Mouse (Mus musculus): ENCODE measurements around the gene Ppp2r3a. TPM values are rescaled to one million over a fixed set of nuclear protein-coding genes. Genes with fewer than 3 reads are reported as not detected.

Gene Ppp2r3a
- total and polyA plus RNA-seq, 2 experiments from 2014 or later: 18.6 to 37.9 TPM

- H3K4me2 ChIP-seq (ENCODE audit: low read depth, low read length, poor library complexity, severe bottlenecking): no peak overlapping the region
- ATAC-seq (ENCODE audit: low FRiP score) (no peak), DNase-seq (ENCODE audit: low spot score) (no peak)
- no peak overlapping the region for H3K4me3 ChIP-seq (ENCODE audit: low read depth, low read length)
- no peak overlapping the region for H3K27ac ChIP-seq (ENCODE audit: low read depth, low read length)
- H3K4me1 ChIP-seq (ENCODE audit: insufficient read depth, low read length): no peaks in the 10 kb centered on the region
- H3K27me3 ChIP-seq (ENCODE audit: insufficient read depth, low read length): no peaks in the 10 kb centered on the region
- no peak for TF ChIP-seq CTCF (IDR thresholded peaks at IDR 0.05)
- WGBS: 95% methylated on average over 2 of the region's 2 CpGs
- H3K9me3 ChIP-seq (ENCODE audit: low read length): no peaks in the 10 kb centered on the region
- no peak overlapping the region for H3K9ac ChIP-seq (replicated peaks; ENCODE audit: low read length, poor library complexity, severe bottlenecking)
- H3K36me3 ChIP-seq (ENCODE audit: insufficient read depth, low read length): no peaks in the 10 kb centered on the region
These were observed 15.8 kb downstream of the Ppp2r3a start for GRCm38 (mm10) chr9:101235786-101236185.

- Histone ChIP-seq H3K4me3 (ENCODE audit: low read depth, low read length) (no peak overlapping the region), H3K9me3 (ENCODE audit: low read length) (no peaks in the 10 kb centered on the region), H3K27ac (ENCODE audit: low read depth, low read length) (no peak overlapping the region), H3K9ac (replicated peaks; ENCODE audit: low read length, poor library complexity, severe bottlenecking) (no peak overlapping the region), H3K4me1 (ENCODE audit: insufficient read depth, low read length) (no peaks in the 10 kb centered on the region), H3K4me2 (ENCODE audit: low read depth, low read length, poor library complexity, severe bottlenecking) (no peak overlapping the region), H3K36me3 (ENCODE audit: insufficient read depth, low read length) (no peaks in the 10 kb centered on the region), H3K27me3 (ENCODE audit: insufficient read depth, low read length) (no peaks in the 10 kb centered on the region)
- 84% methylated on average over 6 of the region's 6 CpGs for WGBS
- DNase-seq (ENCODE audit: low spot score) (no peak), ATAC-seq (ENCODE audit: low FRiP score) (no peak)
- TF ChIP-seq CTCF (IDR thresholded peaks at IDR 0.05): no peak
These were observed 19.6 kb downstream of the Ppp2r3a start for GRCm38 (mm10) chr9:101232034-101232433.

GRCm38 (mm10) chr9:101230028-101230427, 21.6 kb downstream of the Ppp2r3a start:
- WGBS: 93% methylated on average over 3 of the region's 3 CpGs
- Histone ChIP-seq H3K27me3 (ENCODE audit: insufficient read depth, low read length) (no peaks in the 10 kb centered on the region), H3K27ac (ENCODE audit: low read depth, low read length) (no peak overlapping the region), H3K4me2 (ENCODE audit: low read depth, low read length, poor library complexity, severe bottlenecking) (no peak overlapping the region), H3K36me3 (ENCODE audit: insufficient read depth, low read length) (no peaks in the 10 kb centered on the region), H3K9me3 (ENCODE audit: low read length) (no peaks in the 10 kb centered on the region), H3K9ac (replicated peaks; ENCODE audit: low read length, poor library complexity, severe bottlenecking) (no peak overlapping the region), H3K4me3 (ENCODE audit: low read depth, low read length) (no peak overlapping the region), H3K4me1 (ENCODE audit: insufficient read depth, low read length) (no peaks in the 10 kb centered on the region)
- TF ChIP-seq CTCF (IDR thresholded peaks at IDR 0.05): no peak
- ATAC-seq (ENCODE audit: low FRiP score): no peak
- no peak for DNase-seq (ENCODE audit: low spot score)

- Histone ChIP-seq H3K4me1 (ENCODE audit: insufficient read depth, low read length) (no peaks in the 10 kb centered on the region), H3K9me3 (ENCODE audit: low read length) (no peaks in the 10 kb centered on the region), H3K9ac (replicated peaks; ENCODE audit: low read length, poor library complexity, severe bottlenecking) (no peak overlapping the region), H3K27ac (ENCODE audit: low read depth, low read length) (no peak overlapping the region), H3K4me2 (ENCODE audit: low read depth, low read length, poor library complexity, severe bottlenecking) (no peak overlapping the region), H3K36me3 (ENCODE audit: insufficient read depth, low read length) (no peaks in the 10 kb centered on the region), H3K4me3 (ENCODE audit: low read depth, low read length) (no peak overlapping the region), H3K27me3 (ENCODE audit: insufficient read depth, low read length) (no peaks in the 10 kb centered on the region)
- ATAC-seq (ENCODE audit: low FRiP score) (no peak), DNase-seq (ENCODE audit: low spot score) (no peak)
- no peak for TF ChIP-seq CTCF (IDR thresholded peaks at IDR 0.05)
These were observed 22.7 kb downstream of the Ppp2r3a start for GRCm38 (mm10) chr9:101228892-101229291.

- 43% methylated on average over 1 of the region's 1 CpGs for WGBS
- Histone ChIP-seq H3K36me3 (ENCODE audit: insufficient read depth, low read length) (no peaks in the 10 kb centered on the region), H3K4me2 (ENCODE audit: low read depth, low read length, poor library complexity, severe bottlenecking) (no peak overlapping the region), H3K27me3 (ENCODE audit: insufficient read depth, low read length) (no peaks in the 10 kb centered on the region), H3K9ac (replicated peaks; ENCODE audit: low read length, poor library complexity, severe bottlenecking) (no peak overlapping the region), H3K27ac (ENCODE audit: low read depth, low read length) (no peak overlapping the region), H3K4me1 (ENCODE audit: insufficient read depth, low read length) (no peaks in the 10 kb centered on the region), H3K4me3 (ENCODE audit: low read depth, low read length) (no peak overlapping the region), H3K9me3 (ENCODE audit: low read length) (no peaks in the 10 kb centered on the region)
- no peak for TF ChIP-seq CTCF (IDR thresholded peaks at IDR 0.05)
- no peak for DNase-seq (ENCODE audit: low spot score)
- no peak for ATAC-seq (ENCODE audit: low FRiP score)
These were observed 43.6 kb downstream of the Ppp2r3a start for GRCm38 (mm10) chr9:101207984-101208383.

- H3K4me3 ChIP-seq (ENCODE audit: low read depth, low read length): no peak overlapping the region
- H3K4me2 ChIP-seq (ENCODE audit: low read depth, low read length, poor library complexity, severe bottlenecking): no peak overlapping the region
- H3K27ac ChIP-seq (ENCODE audit: low read depth, low read length): no peak overlapping the region
- TF ChIP-seq CTCF (IDR thresholded peaks at IDR 0.05): no peak
- no peak for ATAC-seq (ENCODE audit: low FRiP score)
- no peaks in the 10 kb centered on the region for H3K9me3 ChIP-seq (ENCODE audit: low read length)
- no peak overlapping the region for H3K9ac ChIP-seq (replicated peaks; ENCODE audit: low read length, poor library complexity, severe bottlenecking)
- no peaks in the 10 kb centered on the region for H3K27me3 ChIP-seq (ENCODE audit: insufficient read depth, low read length)
- no peak for DNase-seq (ENCODE audit: low spot score)
- WGBS: 70% methylated on average over 4 of the region's 4 CpGs
- no peaks in the 10 kb centered on the region for H3K36me3 ChIP-seq (ENCODE audit: insufficient read depth, low read length)
- no peaks in the 10 kb centered on the region for H3K4me1 ChIP-seq (ENCODE audit: insufficient read depth, low read length)
These were observed 45.1 kb downstream of the Ppp2r3a start for GRCm38 (mm10) chr9:101206516-101206915.
